Mouse (Mus musculus): ENCODE measurements at regions not wholly inside any gene's neighbourhood (a gene's known extent, or its start where the extent isn't known, plus 50 kb on each side); places are given as distances from the start of the nearest gene placed in this dataset.
"Not testable (repeated sequence)": the region's sequence is repeated elsewhere in the genome, so short reads cannot be mapped to it uniquely, and the experiment has no call there.

DNA sequence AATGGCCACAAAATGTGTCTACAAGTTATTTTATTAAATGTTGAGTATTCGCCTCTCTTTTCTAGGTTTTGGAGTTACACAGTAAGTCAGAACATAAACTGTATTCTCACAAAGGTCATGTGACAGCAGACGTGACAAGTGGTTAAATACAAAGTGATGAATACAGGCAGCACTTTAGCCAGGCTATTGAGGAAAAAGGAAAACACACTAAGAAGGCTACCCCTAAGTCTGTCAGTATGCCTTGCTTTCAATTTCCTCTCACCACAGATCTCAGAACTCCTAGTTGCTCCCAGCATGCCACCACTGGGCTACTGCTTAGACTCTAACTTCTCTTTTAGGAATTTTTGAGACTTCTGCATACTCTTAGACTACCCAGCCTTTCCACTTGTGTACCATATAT lies 297.9 kb upstream of the Pex5l start:
- DNase-seq (ENCODE audit: low spot score) = no peak

DNA sequence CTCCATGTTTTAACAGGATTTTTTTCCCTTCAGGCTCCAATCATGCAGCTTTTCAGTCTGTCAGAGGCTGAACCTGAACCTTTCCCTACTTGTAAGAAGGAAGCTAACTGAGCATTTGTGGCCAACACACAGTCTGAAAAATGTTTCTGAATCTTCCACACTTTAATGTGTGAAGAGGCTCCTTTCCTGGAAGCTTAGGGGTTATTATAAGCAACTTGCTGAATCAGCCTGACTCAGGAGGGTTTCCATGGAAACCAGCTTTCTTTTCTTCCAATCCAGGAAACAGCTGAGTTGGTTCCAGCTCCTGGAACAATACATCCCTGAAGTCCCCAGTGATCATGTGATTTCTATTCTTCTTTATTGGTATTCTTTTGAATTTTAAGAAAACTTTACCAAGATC lies 297.5 kb upstream of the Pex5l start:
- peak; percentile 51 for DNase-seq (ENCODE audit: low spot score)

DNA sequence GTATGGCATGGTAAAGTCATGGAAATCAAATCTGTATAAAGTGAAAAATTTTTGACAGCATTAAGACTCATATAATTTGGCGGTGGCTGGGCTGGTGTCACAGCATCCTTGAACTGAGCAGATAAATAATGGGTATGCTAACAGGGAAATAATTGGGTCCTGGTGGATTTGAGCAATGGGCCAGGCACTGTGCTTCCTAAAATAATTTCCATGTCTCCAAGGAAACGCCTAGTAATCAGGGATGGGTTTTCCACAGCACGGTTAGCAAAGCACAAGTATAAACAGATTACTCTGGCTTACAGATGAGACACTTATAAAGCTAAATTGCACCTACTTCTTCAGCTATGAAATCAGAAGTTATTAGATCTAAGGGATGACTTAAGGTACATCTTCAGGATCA lies 273.9 kb upstream of the Pex5l start:
- no peak for DNase-seq (ENCODE audit: low spot score)

DNA sequence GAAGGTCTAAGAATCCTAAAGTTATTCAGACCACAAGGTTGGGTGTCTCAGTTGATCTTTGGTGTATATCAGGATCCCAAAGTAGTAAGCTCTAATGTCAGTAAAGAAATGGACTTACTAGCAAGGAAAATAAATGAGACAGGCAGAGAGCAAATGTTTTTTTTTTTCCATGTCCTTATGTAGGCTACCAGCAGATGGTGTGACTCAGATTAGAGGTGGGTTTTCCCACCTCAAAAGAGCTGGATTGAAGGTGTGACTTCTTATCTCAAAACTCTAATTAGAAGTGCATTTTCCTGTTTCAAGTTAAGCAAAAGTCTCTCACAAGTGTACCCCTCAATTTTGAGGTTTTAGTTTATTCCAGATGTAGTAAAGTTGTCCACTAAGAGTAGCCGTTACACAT lies 273.3 kb upstream of the Pex5l start:
- DNase-seq (ENCODE audit: low spot score) = no peak

DNA sequence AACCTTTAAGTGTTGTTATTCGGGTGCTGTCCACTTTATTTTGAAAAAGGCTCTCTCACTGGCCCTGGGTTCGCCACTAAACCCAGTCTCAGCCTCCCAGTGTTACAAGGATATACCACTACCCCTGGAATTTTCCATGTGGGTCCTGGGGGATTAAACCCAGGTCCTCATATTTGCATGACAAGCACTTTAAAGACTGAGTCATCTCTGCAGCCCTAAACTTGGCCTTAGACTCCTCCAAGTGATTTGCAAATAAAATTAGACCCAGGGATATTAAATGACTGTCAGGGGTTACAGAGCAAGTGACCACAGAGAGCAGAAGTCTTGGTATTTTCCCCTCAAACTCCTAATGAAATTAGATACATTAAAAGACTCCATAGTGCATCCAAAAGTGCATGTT lies 258.9 kb upstream of the Pex5l start:
- no peak for DNase-seq (ENCODE audit: low spot score)

DNA sequence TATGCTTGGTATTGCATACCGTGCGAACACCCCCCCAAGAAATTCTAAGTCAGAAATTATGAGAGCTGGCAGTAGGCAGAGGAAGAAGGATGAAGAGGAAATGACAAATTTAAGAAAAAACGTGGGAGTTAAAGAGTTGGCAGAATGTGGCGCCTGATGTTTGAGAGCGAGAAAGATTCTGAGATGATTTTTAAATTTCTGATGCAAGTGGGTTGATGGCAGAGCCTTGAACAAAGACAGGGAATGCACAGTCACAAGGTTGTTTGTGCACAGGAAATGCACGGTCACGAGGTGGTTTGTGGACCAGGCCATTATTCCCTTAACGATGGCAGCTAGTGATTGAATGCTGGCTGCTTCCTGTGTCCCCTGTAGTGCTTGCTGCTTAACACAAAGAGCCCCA lies 256.3 kb upstream of the Pex5l start:
- DNase-seq (ENCODE audit: low spot score) = peak; percentile 10

DNA sequence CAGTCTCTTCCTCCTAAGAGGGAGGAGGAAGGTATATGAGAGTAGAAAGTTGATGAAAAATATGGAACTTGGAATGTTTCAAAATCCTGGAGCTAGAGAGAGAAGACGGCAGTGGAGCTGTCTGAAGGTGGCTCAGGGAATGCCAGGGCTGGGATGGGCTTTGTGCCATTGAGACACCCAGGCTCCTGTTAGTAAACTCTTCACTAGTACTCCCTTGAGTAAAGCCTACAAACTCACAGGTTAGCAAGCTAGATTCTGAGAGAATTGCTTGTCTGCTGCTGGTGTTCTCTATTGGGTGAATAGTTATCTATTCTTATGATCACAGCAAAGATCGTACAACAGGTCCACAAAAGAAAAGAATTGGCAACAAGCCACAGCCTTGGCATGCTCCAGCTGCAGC lies 255.3 kb upstream of the Pex5l start:
- DNase-seq (ENCODE audit: low spot score) = no peak

DNA sequence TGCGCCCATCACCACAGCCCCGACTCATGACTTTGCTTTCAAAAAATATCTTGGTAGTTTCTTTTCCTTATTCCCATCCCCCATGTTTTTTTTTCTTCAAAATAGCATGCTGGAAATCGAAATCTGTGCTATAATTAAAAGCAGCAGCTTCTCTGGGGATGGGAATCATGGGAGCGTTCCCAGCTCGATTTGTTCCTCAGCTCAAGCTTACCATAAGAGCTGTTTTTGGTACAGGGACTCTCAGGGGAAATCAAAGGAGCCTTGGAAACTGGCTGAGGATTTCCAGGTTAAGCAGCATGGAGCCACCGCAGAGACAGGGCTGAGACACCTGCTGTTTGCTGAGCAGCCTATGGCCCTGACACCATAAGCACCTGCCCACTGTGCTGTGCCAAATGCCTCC lies 254.2 kb upstream of the Pex5l start:
- no peak for DNase-seq (ENCODE audit: low spot score)

DNA sequence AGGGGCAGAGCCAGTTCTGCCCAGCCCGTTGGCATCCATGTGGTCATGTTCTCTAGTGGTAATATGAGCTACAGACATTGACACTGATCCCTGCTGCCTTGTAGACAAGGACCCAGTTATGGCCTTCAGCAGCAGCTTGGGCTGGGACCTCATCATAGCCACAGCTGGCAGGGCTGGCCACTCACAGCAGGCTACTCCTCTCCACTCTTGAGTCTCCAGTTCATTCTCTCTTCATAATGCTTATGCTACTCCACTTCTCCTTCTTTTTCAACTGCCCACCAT lies 249.4 kb upstream of the Pex5l start:
- DNase-seq (ENCODE audit: low spot score) = no peak

DNA sequence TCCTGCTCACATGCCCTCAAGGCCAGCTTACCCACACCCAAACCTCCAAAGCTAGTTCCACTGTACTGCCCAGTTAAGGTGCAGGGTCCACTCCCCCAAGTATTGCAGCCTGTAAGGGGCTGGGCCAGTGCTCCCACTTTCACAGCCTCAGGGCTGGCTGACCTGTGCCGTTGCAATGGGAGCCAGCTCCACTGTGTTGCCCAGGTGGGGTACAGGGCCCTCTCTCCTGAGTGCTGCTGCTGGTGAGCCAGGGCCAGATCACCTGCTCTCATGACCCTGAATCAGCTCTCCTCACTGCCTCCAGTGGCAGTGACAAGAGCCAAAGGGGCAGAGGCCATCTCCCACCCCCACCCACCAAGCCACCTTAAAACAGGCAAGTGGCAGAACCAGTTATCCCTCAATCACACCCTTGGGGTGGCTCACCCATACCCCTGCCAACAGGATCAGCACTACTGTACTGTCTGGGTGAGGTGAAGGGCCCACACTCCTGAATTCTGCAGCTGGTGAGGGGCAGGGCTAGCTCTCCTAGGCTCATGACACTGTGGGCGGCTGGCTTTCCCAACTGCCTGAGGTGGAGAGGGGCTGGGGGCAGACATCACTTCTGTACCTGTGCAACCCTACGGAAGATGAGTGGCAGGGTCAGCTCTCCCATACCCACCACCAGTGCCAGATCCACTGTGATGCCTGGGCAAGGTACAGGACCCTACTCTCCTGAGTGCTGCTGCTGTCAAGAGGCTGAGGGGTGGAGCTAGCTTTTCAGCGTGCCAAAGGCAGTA lies 248.9 kb upstream of the Pex5l start:
- no peak for DNase-seq (ENCODE audit: low spot score)

DNA sequence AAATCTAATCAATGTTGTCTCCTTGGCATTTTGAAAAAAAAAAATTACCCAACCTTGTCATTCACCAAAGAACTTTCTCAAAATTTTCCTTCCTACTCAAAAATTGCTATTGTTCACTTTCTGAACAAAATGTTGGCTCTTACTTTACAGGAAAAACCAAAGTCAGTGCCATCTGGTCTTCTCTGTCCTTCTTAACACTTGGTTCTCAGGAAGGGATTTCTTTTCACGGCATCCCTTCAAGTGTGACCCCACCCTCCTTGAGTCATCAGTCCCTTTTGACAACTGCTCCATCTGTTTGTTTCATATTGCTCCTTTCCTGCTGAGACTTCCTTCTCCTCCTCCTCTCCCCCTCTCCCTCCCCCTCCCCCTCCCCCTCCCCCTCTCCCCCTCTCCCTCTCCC lies 245.1 kb upstream of the Pex5l start:
- DNase-seq (ENCODE audit: low spot score) = no peak

DNA sequence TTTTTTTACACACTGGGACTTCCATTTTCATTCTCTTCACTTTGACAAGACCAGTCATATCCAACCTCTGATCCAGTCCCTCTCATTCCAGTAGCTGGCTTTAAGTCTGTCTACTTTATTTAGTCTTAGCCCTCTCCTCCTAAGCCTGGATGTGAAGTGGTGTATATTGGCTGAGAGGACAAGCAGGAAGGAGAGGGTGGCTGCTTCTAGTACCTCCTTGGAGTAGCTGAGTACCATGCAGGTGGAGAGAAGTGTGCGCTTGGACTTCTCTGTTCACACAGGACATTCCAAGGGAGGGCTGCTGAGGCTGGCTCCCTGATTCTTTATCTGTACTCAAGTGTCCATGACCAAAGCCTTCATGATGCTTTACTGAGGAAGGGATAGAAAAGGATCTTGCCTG lies 240.6 kb upstream of the Pex5l start:
- no peak for DNase-seq (ENCODE audit: low spot score)

DNA sequence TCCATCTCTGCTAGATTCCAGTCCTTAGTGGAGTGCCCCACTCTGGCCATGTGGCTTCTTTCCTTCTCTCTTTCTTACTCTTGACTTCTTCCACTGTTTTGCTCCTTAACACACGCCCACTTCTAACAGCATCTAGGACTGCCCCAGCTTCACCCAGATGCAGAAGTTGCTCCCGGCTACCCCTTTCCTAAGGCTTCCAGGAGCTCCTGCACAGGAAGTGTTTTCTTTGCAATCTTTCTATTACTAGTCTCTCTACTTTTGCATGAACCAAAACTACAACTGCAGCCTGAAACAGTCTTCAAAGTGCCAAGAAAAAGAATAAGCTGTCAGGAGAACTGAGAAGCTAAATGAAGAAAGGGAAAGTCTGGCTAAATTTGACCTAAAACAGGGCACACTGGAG lies 236.6 kb upstream of the Pex5l start:
- DNase-seq (ENCODE audit: low spot score) = no peak

DNA sequence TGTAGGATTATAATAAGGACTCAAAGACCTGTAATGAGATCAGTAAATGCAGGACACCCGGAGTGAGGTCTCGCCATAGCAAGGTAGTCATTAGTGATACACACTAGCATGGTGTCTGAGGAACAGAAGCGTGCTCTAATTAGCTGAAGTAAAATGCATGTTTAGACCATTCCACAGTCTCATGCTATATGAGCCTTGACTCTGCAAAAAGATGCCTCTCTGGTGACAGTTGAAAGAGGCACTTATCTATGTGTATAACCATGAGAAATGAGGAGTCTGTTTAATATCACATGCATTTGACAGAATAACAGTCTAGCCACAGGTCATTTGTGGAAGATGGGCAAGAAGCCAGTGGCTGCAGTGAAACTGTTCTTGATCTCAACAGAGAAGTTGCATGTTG lies 232.1 kb upstream of the Pex5l start:
- DNase-seq (ENCODE audit: low spot score) = no peak

DNA sequence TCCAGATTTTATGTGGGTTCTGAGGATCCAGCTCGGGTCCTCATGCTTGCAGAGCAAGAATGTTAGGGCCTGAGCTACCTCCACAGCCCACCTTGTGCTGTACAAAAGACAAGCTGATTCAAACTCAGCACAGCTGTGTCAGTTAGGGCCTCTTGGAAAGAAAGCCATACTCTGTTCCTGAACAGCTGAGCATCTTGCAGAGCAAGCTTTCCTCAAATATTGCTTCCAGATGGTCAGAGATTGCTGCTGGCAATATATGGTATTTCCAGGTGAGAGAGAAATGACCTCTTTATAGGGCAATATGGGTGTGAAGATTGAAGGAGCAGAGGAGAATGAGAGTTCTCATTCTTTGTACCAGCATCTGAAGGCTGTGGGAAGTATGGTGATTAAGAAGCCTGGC lies 229.8 kb upstream of the Pex5l start:
- DNase-seq (ENCODE audit: low spot score) = no peak

DNA sequence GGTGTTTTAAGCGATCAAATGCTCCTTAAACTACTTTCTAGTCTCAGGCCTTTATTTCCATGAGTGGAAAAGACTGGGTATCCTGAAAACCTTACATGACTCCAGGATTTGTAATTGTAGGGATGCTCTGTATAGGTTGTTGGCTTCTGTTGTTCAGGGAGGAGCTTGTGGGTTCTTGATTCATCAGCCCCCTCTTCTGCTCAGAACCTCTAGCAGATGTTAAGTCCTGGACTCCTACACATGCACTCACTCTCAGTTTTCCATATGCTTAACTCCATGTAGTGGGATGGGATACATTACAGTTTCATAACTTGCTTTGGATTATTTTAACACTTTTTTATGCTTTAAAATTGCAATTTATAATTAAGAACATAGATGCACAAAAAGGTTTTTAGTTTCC lies 220.5 kb upstream of the Pex5l start:
- no peak for DNase-seq (ENCODE audit: low spot score)

DNA sequence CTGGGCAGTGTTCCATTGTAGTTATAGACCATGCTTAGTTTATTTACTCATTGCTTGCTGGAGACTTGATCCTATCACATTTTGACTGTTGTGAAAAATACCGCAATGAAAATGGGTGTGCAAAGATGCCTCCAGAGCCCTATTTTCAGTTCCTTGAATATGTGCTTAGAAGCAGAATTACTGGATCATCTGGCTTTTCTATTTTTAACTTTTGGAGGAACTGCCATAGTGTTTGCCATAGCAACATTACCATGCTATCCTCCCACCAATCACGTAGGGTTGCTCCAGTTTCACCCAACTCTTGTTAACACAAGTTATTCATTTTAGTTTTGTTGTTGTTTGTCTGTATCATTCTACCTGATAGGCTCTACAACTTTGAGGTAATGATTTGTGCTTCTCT lies 217.0 kb upstream of the Pex5l start:
- no peak for DNase-seq (ENCODE audit: low spot score)

DNA sequence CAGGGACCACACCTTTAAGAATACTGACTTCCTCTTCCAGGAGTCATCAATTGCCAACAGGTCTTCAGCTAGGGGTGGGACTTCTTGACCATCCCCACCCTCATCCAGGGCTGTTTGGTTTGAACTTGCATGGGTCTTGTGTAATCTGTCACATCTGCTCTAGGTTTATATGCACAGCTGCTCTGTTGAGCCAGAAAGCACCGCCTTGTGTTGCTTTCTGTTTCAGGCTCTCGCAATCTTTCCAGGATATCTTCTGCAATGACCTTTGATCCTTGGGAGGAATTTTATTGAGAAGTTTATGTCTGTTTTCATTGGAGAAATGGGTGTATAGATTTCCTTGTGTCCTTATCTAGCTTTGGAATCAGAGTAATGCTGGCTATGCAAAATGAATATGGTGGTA lies 210.8 kb upstream of the Pex5l start:
- no peak for DNase-seq (ENCODE audit: low spot score)

DNA sequence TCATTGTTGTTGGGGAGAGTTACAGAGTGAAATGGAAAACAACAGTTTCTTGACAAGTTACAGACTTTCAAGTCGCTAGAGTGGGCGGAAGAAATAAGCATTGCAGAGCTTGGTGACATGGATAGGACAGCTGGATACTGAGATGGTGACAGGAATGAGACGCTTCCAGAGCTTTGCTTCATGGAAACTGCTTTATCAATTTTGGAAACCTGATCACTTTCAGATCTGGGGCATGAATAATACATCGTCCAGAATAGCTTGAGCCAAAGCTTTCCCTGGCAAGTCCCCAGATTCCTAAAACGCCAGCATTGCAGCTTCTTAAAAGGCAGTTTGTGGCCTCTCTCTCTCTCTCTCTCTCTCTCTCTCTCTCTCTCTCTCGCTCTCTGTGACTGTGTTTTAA lies 207.9 kb upstream of the Pex5l start:
- DNase-seq (ENCODE audit: low spot score) = no peak

DNA sequence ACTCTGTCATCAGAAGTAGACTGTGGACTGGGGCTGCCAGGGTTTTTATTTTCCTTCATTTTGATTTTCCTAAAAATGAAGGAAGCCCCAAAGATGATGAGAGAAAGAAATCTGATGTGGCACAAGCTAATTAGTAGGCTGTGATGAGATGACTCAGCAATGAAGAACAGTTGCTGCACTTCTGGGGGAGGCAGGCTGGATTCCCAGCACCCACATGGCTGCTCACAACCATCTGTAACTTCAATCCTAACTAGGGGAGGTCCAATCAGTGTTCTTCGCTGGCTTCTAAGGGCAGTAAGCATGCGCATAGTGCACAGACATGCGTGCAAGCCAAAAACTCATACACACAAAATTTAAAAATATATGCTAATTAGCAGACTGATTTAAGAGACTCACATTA lies 191.0 kb upstream of the Pex5l start:
- DNase-seq (ENCODE audit: low spot score) = no peak

DNA sequence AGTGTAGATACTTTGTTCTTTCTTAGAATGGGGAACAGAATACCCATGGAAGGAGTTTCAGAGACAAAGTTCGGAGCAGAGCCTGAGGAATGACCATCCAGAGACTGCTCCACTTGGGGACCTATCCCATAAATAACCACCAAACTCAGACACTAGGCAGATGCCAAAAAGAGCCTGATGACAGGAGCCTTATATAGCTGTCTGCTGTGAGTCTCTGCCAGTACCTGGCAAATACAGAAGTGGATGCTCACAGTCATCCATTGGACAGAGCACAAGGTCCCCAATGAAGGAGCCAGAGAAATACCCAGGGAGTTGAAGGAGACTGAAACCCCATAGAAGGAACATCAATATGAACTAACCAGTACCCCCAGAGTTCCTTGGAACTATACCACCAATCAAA lies 174.6 kb upstream of the Pex5l start:
- DNase-seq (ENCODE audit: low spot score) = not testable (repeated sequence)

DNA sequence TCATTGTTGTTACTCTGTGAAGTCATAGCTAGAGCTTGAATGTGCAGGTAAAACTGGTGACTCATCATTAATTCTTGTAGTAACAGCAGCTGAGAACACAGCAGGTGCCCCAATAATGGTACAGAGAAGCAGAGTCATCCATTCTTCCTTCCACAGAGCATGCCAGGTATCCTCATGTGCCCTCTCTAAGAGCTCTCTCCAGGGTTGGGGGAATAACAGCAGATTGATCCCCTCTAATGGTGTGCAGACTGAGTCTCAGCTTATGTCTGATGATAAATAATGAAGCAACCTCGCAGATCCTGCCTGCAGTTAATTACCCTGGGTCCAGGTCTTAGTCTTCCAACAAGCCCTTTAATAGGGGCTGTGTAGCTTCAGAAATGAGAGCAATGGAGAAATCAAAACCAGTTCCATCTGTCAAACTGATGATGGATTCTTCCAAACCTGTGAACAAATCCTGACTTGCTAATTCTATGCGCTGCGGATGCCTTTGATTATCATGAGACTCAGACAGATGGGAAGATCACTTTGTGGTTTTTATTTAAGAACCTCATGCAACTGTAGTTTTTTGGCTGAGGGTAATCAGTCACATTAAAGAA lies 169.3 kb upstream of the Pex5l start:
- DNase-seq (ENCODE audit: low spot score) = no peak

DNA sequence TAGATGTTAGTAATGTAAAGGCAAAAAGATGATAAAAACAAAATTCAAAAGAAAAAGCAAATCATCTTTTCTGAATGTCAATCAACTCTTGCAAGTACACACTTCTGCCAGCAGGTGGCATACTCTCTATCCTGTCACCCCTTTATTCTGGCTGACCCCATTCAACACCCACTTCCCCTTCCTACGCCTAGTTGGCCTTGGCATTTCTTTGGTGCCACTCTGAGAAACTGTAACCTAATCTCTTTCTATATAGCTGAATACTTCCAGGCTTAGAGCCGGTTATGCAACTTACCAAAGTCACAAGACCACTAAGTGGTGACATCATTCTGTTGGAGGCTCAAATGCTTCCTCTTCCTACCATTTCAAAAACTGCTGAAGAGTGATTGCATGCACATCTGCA lies 165.2 kb upstream of the Pex5l start:
- DNase-seq (ENCODE audit: low spot score) = peak; percentile 44

DNA sequence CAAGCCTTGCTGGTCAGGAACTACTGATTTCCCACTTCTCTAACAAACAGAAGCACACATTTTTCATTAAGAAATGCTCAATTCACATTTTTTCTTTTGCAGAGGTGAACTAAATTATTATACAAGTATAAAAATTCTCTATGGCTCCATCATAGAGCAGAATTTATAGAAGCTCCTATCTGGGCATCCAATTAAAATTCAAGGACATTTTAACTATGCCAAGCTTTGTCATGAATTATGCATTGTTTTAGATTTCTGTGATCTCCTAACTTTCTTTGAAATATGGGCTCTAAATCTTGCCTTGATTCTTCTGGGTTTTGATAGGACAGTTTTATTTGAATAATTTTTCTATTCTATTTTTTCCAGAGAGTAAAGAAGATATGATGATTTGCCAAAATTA lies 163.1 kb upstream of the Pex5l start:
- DNase-seq (ENCODE audit: low spot score) = no peak

DNA sequence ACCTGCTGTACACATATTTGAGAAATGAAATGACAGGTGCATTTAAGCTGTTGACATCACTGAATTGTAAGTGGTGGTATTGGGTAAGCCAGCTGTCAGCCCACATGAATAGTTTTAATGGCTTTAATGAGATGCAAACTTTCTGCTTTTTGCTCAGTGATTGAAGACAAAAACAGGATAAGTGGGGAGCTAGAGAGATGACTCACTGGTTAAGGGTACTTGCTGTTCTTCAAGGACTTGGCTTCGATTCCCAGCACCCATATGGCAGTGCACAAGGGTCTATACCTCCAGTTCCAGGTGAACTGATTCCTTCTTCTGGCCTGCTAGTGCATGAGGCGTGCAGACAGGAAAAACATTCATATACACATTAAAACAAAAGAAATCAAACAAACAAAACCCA lies 162.7 kb upstream of the Pex5l start:
- DNase-seq (ENCODE audit: low spot score) = no peak
